Mouse (Mus musculus) hindbrain, embryonic 16.5 days (tissue): ENCODE measurements around the gene Foxs1. TPM values are rescaled to one million over a fixed set of nuclear protein-coding genes. Genes with fewer than 3 reads are reported as not detected.
A peak's percentile ranks its signal among the peaks of the same experiment; 100 is the strongest.

Source experiments
- ATAC-seq: fragments of 200-750 bp; cut with Nextera tagmentation; 2 replicates; pipeline ENCODE4 v1.8.0; 2017; ENCODE audit warnings: moderate TSS enrichment, moderate library complexity
- H3K27ac ChIP-seq: fragments of 300-500 bp; sonication (generic); 2 replicates; pipeline ENCODE4 v1.5.1; 2014; ENCODE audit warnings: low read depth, mild to moderate bottlenecking, control low read depth, low read length, moderate library complexity
- H3K27me3 ChIP-seq: fragments of 300-500 bp; sonication (generic); replicated peaks from 2 replicates; pipeline ENCODE4 v1.6.1; 2014; ENCODE audit warnings: low read length; ENCODE audit not compliant: control insufficient read depth, insufficient read depth
- H3K36me3 ChIP-seq: fragments of 300-500 bp; sonication (generic); 2 replicates; pipeline ENCODE4 v1.6.1; 2014; ENCODE audit warnings: mild to moderate bottlenecking, low read length, moderate library complexity, mixed read lengths; ENCODE audit not compliant: control insufficient read depth, insufficient read depth
- H3K4me1 ChIP-seq: fragments of 300-500 bp; sonication (generic); 2 replicates; pipeline ENCODE4 v1.6.1; 2014; ENCODE audit warnings: low read depth, low read length; ENCODE audit not compliant: control insufficient read depth, insufficient read depth
- H3K4me2 ChIP-seq: fragments of 300-500 bp; sonication (generic); 2 replicates; pipeline ENCODE4 v1.6.1; 2014; ENCODE audit warnings: mild to moderate bottlenecking, low read length, control low read depth, moderate library complexity
- H3K4me3 ChIP-seq: fragments of 300-500 bp; sonication (generic); 2 replicates; pipeline ENCODE4 v1.5.1; 2014; ENCODE audit warnings: mild to moderate bottlenecking, low read length, control low read depth, moderate library complexity
- H3K9ac ChIP-seq: fragments of 300-500 bp; sonication (generic); 2 replicates; pipeline ENCODE4 v1.6.1; 2014; ENCODE audit warnings: low read depth, mild to moderate bottlenecking, control low read depth, low read length, moderate library complexity
- H3K9me3 ChIP-seq: fragments of 300-500 bp; sonication (generic); 2 replicates; pipeline ENCODE4 v1.6.1; 2014; ENCODE audit warnings: mild to moderate bottlenecking, low read length, moderate library complexity; ENCODE audit not compliant: control insufficient read depth
- WGBS: fragments of 180-500 bp; shearing (Covaris S2); extraction: QIAGEN DNeasy Blood & Tissue Kit; methylation state at CpG from one replicate; pipeline ENCODE4 v1.1.7; 2014; 5-methylcytosine and 5-hydroxymethylcytosine counted together
- polyA plus RNA-seq: library from polyadenylated mRNA; unstranded; fragments of >200 nt; fragmentation: Nextera tagmentation; extraction: Ambion mirVana; gene quantifications from 2 replicates; pipeline ENCODE4 v1.2.1, GENCODE M21; 2015

Foxs1 gene
- polyA plus RNA-seq, 1 experiment from 2014 or later = 4.2 TPM

GRCm38 (mm10) chr2:152931456-152932160, 1.4 kb downstream of the Foxs1 start:
- Histone ChIP-seq H3K4me1 (no peaks in the 10 kb centered on the region), H3K9ac (no peak overlapping the region), H3K36me3 (no peaks in the 10 kb centered on the region), H3K4me3 (no peak overlapping the region), H3K4me2 (no peak overlapping the region), H3K27ac (no peak overlapping the region), H3K27me3 (0 out of 2 replicates have a peak, but pooled peaks cover 2% of the 10 kb centered on the region), H3K9me3 (no peaks in the 10 kb centered on the region)
- peak; percentile 18; the same call in 1 of the 2 replicates for ATAC-seq
- WGBS = 81% methylated on average over 11 of the region's 12 CpGs

GRCm38 (mm10) chr2:152930276-152930675, 2.7 kb downstream of the Foxs1 start:
- Histone ChIP-seq H3K36me3 (no peaks in the 10 kb centered on the region), H3K4me1 (no peaks in the 10 kb centered on the region), H3K27me3 (no peaks in the 10 kb centered on the region), H3K4me2 (no peak overlapping the region), H3K4me3 (no peak overlapping the region), H3K27ac (no peak overlapping the region), H3K9ac (no peak overlapping the region), H3K9me3 (no peaks in the 10 kb centered on the region)
- ATAC-seq = no peak
- 43% methylated on average over 2 of the region's 2 CpGs for WGBS

- no peak for ATAC-seq
- H3K9ac ChIP-seq = no peak overlapping the region
- 71% methylated on average over 3 of the region's 3 CpGs for WGBS
These were observed 4.0 kb downstream of the Foxs1 start for GRCm38 (mm10) chr2:152928988-152929370.

DNA sequence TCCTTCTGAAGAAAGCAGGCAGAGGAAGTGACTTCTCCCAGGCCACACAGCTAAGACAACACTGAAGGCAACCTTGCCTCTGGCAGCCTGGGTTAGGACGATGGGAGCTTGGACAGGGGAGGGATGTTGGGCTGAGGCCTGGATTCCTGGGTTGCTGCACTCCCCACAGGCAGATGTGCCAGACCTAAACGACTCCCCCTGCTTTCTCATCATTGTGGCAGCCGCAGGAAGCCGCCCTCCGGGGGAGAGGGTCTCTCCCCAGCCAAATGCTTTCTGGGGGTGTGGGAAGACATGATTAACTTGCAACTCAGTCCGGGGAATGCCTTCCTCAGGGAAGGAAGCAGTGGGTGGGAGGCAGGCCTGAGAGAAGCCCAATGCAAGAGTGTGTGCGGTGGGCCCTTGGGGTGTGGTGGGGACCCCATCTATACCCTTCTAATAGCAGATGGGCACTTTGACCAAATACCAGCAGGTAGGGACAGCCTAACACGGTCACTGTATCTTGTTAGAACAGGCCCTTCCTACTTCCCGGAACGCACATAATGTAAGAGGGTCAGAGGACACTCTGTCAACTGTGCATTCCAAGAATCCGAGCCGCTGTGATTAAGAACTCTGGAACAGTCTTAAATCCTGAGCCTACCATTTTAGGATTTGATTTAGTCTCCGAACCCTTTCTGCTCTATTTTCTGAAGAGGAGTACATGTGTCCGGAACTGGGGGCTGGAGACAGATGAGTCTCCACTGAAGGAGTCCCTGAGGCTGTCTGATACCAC, 4.6 kb downstream of the Foxs1 start:
- H3K4me2 ChIP-seq = no peak overlapping the region
- WGBS = 55% methylated on average over 14 of the region's 14 CpGs
- no peak for ATAC-seq
- H3K4me1 ChIP-seq = no peaks in the 10 kb centered on the region
- no peaks in the 10 kb centered on the region for H3K9me3 ChIP-seq
- no peaks in the 10 kb centered on the region for H3K27me3 ChIP-seq
- H3K9ac ChIP-seq = no peak overlapping the region
- no peak overlapping the region for H3K4me3 ChIP-seq
- no peaks in the 10 kb centered on the region for H3K36me3 ChIP-seq
- no peak overlapping the region for H3K27ac ChIP-seq

More at GRCm38 (mm10) chr2:152928988-152929370, 4.0 kb downstream of the Foxs1 start:
- no peak overlapping the region for H3K27ac ChIP-seq
- no peak overlapping the region for H3K4me2 ChIP-seq
- no peaks in the 10 kb centered on the region for H3K36me3 ChIP-seq
- no peaks in the 10 kb centered on the region for H3K27me3 ChIP-seq
- no peaks in the 10 kb centered on the region for H3K4me1 ChIP-seq
- H3K9me3 ChIP-seq = no peaks in the 10 kb centered on the region
- no peak overlapping the region for H3K4me3 ChIP-seq

GRCm38 (mm10) chr2:152927371-152927770, 5.6 kb downstream of the Foxs1 start:
- Histone ChIP-seq H3K9me3 (no peaks in the 10 kb centered on the region), H3K27me3 (no peaks in the 10 kb centered on the region), H3K4me2 (no peak overlapping the region), H3K36me3 (no peaks in the 10 kb centered on the region), H3K4me3 (no peak overlapping the region), H3K4me1 (no peaks in the 10 kb centered on the region), H3K27ac (no peak overlapping the region), H3K9ac (no peak overlapping the region)
- WGBS = 66% methylated on average over 5 of the region's 5 CpGs
- no peak for ATAC-seq

GRCm38 (mm10) chr2:152926896-152927295, 6.1 kb downstream of the Foxs1 start:
- 83% methylated on average over 9 of the region's 9 CpGs for WGBS
- no peaks in the 10 kb centered on the region for H3K36me3 ChIP-seq

GRCm38 (mm10) chr2:152925189-152925872, 7.7 kb downstream of the Foxs1 start:
- Histone ChIP-seq H3K4me1 (no peaks in the 10 kb centered on the region), H3K9me3 (no peaks in the 10 kb centered on the region), H3K9ac (no peak overlapping the region), H3K4me2 (no peak overlapping the region), H3K27ac (peak overlapping the region; percentile 36; the same call in 1 of the 2 replicates), H3K27me3 (no peaks in the 10 kb centered on the region), H3K36me3 (no peaks in the 10 kb centered on the region), H3K4me3 (no peak overlapping the region)
- ATAC-seq = no peak
- WGBS = 72% methylated on average over 11 of the region's 11 CpGs

More at GRCm38 (mm10) chr2:152926896-152927295, 6.1 kb downstream of the Foxs1 start:
- Histone ChIP-seq H3K4me3 (no peak overlapping the region), H3K9ac (no peak overlapping the region), H3K27me3 (no peaks in the 10 kb centered on the region), H3K4me1 (no peaks in the 10 kb centered on the region), H3K9me3 (no peaks in the 10 kb centered on the region), H3K27ac (no peak overlapping the region), H3K4me2 (no peak overlapping the region)
- ATAC-seq = no peak

DNA sequence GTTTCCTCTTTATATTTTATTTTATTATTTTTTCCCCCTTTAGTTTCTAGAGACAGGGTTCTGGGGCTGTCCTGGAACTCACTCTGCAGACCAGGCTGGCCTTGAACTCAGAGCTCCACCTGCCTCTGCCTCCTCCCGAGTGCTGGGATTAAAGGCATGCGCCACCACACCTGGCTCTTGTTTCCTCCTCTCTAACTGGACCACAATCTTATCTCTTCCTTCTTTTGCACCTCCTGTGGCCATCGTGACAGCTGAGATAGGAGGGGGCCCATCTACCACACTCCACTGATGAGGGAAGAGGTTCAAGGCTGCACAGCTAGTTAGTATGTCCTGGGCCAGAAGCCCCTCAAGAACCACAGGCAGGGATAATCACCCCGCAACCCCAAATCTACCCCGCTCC, 8.5 kb downstream of the Foxs1 start:
- no peak overlapping the region for H3K9ac ChIP-seq
- ATAC-seq = no peak
- no peaks in the 10 kb centered on the region for H3K4me1 ChIP-seq
- no peak overlapping the region for H3K4me2 ChIP-seq
- no peaks in the 10 kb centered on the region for H3K27me3 ChIP-seq
- no peaks in the 10 kb centered on the region for H3K9me3 ChIP-seq
- H3K4me3 ChIP-seq = no peak overlapping the region
- 94% methylated on average over 5 of the region's 5 CpGs for WGBS
- H3K27ac ChIP-seq = no peak overlapping the region
- no peaks in the 10 kb centered on the region for H3K36me3 ChIP-seq

- no peak for ATAC-seq
- 44% methylated on average over 8 of the region's 8 CpGs for WGBS
These were observed 8.9 kb downstream of the Foxs1 start for GRCm38 (mm10) chr2:152924128-152924527.

More at GRCm38 (mm10) chr2:152924128-152924527, 8.9 kb downstream of the Foxs1 start:
- Histone ChIP-seq H3K4me1 (no peaks in the 10 kb centered on the region), H3K27me3 (no peaks in the 10 kb centered on the region), H3K9ac (no peak overlapping the region), H3K4me3 (no peak overlapping the region), H3K9me3 (no peaks in the 10 kb centered on the region), H3K4me2 (no peak overlapping the region), H3K36me3 (no peaks in the 10 kb centered on the region), H3K27ac (no peak overlapping the region)
